Mouse (Mus musculus) right cerebral cortex, postnatal 14 days (tissue): ENCODE results near the gene Cry2.

Source experiments
- DNase-seq: peaks from one replicate; pipeline ENCODE4 v3.0.0; 2022

Cry2 gene

DNA sequence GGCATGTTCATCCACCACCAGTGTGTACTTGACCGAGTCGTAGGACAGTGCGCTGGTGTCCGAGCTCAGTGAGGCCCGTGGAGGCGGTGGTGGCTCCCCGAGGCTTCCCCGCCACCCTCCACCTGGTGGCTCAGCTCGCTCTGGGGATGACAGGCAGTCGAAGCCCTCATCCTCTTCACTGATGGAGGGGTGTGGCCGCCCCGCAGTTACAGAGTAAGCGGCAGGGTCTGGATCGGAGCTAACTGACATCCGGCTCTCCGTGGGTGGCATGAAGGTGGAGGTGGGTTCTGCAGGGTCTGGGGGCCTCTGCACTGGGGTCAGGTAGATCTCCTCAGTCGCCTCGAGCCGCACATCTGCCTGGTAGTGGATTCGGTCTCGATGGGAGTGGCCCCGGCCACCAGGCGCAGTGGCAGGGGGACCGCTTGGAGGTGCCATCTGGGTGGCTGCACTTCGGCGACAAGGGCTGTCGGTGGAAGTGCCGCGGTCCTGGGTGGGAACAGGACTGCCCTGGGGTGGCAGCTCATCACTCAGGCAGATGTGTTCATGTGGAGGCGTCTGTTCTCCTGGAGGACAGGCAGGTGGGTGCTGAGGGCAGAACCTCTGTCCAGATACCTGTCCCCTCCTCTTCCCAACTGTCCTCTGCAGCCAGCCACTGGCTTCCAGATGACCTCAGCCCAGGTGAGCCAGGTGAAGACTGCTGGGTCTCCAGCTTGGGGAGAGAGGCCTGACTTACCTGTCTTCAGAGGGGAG is 46.8 kb downstream of the Cry2 start:
- DNase-seq: no peak

DNA sequence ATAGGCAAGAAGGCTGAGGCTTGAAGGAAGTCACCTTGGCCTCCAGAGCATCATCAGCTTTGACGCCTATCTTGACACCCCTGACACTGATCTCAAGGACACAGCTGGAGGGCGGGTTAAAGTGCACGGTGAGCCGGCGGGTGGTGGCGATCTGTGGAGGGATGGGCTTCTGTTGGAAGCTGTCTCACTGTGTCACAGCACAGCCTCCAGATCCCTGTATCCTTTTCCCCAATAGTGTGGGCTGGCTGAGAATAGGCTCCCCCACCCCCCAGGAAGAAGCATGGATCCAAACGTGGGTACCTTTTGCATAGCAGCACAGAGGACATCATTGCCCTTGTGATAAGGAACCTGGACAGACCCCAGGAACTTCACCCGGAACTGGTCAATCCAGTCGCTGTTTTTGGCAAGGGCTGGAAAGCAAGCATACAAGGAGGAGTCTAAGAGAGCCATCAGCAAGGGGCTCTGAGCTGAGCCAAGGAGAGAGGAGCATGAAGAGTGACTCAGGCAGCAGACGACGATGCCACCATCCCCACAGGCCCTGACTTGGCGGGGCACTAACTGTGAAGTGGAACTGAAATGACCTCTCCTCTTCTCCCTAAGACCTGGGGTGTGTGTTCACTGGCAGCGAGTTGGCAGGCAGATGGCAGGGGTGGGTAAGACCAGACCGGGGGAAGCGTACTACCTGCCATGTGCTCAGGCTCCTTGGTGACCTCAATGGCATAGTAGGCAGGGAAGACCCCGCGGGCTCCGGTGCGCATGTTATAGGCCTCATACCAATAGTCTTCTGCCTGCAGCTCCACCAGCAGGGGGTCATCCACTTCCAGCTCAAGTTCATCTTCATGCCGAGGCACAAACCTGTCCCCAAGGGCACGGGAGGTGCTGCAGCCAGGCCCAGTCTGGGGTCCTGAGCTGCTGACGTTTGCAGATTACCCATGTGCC is 48.5 kb downstream of the Cry2 start:
- no peak for DNase-seq

DNA sequence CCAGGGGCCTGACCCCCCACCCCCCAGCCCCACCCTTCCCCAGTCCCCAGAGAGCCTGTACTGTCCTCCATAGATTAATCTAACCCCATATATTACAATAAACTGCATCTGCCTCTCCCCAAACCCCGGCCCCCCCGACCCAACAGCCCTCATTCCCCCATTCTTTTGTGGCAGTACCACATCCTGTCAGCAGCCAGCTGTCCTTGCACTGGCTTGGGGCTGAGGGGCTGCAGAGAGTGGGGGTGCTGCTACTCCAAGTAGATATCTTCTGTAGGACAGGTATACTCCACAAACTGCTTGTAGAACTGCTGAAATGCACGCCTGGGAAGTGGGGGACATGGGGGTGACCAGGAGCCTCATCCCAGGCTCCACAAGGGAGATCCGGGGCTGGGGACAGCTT is 49.7 kb downstream of the Cry2 start:
- no peak for DNase-seq

DNA sequence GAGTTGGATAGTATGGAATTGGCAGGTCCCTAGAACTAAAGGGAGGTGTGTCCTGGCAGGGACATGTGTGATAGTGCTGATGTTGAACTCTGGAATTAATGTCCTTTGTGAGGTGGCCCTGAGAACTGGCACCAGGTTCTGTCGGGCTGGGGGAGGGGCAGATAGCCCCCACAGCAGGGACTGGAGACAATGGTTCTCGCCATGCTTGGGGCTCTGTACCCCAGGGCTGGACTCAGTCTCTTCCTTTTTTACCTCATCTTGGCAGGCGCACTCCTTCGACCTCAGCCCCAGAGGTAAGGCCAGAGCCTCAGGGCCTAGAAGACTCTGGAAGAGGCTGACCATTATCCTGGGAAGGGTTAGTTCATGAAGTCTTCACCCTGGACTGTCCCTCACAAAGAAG is 51.1 kb downstream of the Cry2 start:
- DNase-seq: no peak

DNA sequence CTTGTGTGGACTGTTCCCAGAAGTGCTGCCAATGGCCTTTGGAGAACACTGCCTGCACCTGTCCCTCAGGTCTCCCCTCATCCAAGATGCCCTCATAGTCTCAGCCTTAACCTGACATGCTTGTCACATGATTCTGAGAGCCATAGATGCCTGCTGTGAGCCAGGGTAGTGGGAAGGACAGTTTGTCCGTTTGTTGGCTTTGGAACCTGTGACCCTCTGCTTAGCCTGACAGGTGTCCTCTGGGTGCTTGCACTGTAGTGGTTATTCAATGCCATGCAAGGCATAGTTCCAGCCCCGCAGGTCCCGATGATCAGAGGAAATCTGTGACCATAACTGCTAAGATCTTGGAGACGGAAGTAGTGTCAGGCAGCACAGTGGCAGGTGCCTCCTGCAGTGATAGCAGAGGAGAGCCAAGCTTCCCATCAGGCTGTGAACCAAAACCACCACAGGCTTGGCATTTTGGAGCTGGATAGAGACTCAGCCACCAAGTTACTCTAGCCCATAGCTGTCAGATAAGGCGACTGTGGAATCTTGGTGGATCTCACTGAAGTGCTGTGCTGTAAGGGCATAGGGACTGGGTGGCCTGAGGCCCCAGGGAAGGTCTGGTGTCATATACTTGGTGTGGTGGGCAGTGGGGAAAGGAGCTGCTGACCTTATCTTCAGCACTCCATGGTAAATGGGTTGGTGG is 51.8 kb downstream of the Cry2 start, which contains the start of gene 1700029I15Rik:
1700029I15Rik (plus strand) TSS at position 638 of the 688 bp plus-strand sequence.
- DNase-seq: no peak

DNA sequence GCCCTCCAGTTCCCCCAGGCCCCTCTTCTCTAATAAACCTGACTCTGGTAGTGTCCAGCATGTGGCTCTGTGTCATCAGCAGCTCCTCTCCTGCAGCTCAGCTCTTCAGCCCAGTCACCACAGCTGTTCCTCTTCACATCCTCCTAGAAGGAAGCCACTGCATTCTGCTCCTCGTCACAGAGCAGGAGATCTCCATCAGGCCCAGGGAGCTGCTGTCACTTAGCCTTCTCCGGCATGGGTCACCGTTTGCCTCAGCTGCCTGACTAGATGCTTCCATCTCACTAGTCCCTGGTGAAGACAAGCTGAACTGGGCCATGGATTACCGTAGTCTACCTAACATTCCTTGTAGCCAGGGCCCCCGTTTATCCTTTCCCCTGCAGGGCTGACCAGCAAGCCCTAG is 52.7 kb downstream of the Cry2 start:
- no peak for DNase-seq

DNA sequence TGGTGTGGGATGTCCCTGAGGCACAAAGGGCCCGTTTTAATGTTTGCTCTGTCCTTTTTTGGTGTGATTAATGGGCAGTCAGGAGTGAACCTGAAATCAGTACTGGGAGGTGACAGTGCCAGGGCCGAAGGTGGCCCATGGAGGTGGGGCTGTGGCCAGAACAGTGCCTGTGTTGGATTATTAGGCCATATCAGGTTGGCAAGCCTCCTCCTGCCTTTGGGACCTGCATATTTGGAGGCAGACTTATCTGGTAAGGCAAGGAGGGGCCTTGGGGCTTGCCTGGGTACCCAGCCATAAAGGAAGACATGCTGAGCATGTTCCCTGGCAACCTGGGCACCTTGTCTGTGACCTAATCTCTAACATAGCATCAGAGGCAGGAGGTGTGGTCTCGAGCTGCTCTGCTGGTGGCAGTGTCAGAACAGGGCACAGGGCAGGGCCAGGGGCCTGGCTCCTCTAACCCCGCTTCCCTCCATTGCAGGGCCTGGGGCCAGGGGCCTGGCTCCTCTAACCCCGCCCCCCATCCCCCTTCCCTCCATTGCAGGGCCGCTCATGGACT is 53.3 kb downstream of the Cry2 start:
- no peak for DNase-seq

DNA sequence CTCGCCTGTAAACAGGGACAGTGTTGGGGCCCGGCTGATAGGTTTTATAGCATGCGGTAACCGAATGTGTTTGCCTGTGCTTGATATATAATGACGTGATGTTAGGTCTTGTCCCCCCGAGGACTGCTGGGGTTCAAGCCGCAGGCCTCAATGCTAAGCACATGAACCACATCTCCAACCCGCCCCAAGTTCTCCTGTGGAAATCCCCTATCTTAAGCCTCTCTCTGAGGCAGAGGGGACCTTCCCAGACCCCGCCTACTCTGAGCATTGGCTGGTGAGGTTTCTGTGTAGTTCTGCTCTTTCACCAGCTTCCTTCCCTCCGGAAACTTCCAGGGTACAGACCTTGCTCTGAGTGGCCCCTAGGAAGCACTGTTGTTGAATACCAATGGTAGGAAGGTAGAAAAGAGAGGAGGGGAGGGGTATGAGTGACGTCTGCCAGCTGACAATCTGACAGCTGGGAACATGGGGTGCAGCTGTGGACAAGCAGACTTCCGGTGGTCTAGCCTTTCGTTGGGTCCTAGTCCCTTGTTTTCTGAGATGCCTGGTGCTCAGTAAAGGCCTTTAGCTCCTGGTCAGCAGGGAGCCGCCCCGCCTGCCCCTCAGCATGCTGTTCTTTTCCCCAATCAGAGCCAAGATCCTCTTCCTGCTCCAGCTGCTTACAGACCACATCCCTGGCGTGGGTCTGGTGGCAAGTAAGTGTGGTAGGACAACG is 53.9 kb downstream of the Cry2 start:
- DNase-seq: no peak

DNA sequence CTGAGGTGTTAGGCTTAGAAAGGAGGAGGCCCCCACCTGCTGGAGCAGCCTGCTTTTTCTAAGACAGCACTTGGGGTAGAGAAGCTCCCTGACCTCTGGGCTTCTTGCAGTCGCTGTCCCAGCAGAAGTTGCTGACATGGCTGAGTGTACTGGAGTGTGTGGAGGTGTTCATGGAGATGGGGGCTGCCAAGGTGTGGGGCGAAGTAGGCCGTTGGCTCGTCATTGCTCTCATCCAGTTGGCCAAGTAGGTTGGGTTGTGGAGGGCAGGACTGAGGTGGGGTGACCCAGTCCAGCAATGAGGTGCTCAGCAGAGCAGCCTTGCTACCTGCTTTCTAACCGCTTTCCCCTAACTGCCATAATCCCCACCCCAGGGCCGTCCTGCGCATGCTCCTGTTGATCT is 56.5 kb downstream of the Cry2 start:
- DNase-seq: no peak

DNA sequence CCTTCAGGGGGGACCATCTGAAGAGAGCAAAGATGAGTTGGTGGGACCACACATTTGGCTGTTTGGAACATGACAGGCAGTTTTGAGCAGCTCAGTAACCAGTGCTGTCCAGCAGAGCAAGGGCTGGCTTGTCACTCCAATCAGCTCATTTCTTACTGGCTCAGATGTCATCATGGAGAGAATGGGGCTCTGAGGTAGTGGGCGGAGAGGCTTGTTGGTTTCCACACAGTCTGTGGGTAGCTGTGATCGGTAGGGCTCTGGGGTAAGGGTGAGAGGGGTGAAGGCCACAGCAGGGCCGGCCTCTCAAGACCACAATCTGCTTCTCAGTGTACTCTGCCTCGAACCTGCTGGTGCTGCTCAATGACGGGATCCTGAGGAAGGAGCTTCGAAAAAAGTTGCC is 57.5 kb downstream of the Cry2 start:
- no peak for DNase-seq

DNA sequence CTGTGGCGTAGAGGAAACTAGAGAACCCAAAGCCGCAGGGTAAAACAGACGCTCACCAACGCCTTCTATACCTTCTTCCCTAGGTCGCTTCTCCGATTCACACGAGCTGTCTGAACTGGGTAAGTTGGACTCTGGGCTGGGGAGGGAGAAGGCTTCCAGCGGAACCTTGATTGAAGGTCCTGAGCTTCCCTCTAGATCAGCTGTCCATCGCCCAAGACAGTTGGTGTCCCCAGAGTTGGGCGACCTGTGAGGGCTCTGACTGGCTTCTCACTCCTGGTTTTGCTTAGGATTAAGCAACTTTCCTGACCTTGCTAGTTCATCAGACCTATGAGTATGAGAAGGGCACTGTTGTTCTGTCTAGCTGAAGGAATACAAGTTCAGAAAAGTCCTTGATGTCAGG is 58.1 kb downstream of the Cry2 start:
- DNase-seq: no peak

DNA sequence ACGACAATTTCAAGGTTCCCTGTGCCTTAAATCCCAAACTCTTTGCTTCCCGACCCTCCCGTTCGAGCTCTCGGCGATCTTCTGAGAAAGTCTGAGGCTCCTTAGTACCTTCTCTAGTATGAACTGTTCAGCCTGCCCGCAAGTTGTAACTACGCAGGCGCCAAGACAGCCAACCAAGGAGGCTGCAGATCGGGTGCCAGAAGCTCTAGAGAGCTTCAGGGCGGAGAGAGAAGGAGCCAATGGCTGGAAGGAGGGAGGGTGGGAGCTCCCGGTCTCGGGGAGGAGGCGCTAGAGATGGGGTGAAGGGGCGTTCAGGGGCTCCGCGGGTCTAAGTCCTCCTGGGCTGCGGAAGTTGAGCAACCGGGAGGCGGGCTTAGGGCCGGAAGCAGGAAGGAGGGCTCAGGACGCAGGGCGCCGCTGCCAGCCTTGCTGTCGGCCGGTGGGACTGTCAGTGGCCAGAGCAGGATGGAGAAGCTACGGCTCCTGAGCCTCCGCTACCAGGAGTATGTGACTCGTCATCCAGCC is 58.7 kb downstream of the Cry2 start:
- DNase-seq: peak; percentile 89

DNA sequence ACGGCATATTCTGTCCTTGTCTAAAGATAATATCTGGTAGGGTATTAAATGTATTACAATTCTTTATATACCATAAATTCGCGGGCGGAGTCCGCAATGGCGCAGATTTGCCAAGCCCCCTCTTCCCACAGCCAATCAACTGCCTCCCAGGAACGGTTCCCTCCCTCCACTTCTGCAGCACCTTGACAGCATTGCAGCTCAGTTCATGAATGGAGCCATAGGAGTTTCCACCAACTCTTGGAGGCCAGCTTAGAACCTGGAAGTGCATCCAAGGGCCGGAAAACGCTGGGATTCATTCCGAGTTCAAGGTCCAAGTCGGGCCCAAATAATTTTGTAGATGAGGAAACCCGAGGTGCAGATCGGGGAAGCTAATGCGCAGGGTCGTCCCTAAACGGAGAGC is 59.3 kb downstream of the Cry2 start, which contains the start of the genes Pex16 and Large2:
Pex16 (plus strand) TSS at position 163 of the 400 bp plus-strand sequence.
Large2 (minus strand) TSS at position 356 of the 400 bp plus-strand sequence.
- peak; percentile 43 for DNase-seq

DNA sequence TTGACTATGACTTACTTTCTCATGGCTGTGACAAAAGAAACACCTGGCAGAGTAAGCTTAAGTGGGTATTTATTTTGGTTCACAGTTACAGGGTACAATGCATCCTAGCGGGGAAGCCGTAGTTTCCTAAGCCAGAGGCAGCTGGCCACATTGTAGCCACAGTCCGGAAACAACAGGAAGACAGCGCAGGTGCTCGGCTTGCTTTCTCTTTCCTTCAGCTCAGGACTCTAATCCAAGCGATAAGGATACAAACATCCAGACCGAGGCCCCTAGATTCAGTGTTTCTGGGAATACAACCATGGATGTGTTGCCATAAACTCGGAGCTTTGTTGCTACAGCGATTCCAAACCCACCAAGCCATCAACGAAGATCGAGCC is 60.4 kb downstream of the Cry2 start:
- no peak for DNase-seq

DNA sequence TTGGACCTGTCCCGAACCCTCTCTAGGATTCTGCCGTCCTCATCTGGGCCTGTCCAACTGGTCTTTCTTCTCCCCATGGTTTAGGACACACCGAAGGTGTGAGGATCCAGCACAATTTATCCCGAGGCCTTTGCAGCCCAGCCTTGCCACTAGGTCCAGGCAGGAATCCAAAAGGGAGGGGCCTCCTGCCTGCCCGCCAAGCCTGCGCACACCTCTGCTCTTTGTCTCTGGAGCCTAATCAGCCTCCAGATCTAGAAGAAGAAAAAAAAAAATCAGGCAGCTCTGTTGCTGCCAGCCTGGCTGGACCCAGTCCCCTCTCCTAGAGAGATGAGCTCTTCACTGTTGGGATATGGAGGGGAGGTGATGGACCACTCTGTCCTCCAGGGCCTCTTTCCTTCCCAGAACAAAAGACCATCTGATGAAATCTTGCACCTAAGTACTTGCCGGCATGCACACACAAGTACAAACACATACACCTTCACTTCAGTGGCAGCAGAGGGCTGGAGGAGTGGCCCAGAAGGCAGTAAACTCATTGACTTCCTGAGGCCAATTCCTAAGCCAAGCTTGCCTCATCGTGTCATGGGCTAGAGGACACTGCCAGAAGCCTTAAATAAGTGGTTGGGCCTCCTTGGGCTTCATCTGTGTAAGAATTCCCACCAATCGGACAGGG is 60.9 kb downstream of the Cry2 start:
- peak; percentile 6 for DNase-seq

DNA sequence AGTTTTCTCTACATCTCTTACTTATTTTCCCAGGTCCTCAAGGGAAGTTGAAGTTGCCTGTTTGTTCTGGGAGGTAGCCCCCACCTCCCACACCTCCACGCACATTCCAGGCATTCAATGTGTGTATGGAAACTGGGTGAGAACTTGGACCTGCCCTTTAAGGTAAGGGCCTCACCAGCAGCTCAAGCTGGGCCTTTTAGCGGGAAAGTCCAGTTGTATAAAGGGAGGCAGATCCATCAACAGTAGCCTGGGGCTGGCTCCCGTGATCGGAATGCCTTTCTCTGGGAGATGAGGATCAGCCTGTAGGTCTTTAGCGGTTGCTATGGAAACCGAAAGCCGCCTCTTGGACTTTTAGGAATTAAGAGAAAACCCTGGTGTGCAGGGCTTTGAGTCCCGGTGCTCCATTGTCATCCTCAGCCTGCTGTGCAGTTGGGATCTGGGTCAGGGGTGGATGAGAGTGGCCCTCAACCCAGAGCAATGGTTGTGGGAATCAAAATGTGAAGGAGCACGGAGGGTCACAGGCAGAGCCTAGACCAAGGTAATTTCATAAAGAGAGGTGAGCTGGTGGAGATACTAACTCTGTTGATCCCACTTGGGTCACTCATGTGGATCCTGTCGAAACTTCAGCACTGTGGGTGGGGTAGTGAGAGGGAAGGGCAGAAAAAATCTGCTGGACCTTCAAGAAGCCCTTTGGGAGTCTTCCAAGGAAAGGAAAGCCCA is 61.7 kb downstream of the Cry2 start:
- DNase-seq: peak; percentile 5

DNA sequence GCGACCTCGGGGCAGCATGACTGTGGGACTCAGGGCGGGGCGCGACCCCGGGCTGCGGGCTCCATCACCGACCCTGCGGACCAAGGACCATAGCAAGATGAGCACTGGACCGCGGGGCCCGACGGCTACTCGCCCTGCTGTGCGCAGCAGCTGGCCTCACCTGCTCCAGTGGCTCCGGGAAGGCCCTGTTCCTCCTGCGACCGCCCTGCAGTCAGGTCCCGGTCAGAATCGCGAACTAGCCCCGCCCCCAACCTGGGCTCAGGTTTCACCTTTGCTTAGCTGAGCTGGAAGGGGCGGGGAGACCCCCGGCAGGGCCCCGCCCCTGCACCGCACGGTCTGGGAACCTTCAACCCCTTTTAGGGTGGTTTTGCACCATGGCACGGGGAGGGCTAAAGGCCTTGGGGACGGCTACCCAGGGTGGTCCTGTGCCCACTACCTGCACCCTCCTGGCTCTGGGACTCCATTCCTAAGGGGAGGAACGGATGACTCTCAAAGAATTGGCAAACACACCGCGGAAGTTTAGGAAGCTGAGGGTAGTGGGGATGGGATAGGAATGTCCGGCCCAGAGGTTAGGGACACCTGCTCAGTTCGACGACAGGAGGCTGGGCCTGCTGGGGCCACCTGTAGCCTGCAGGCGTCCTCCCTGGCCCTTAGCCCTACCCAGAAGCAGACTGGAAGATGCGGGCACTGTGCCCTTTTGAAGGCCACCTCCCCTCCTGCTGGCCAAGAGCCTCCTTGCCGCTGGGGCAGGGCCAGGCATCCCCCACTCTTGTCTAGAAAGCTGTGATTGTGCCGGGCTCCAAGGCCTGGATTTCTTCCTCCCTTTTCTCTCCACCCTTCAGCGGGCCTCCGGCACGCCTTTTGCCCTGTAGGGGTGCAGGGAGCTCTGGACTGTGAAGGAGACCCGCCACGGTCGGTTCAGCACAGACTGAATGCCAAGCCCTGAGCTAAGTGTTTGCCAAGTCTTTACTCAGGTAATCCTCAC is 62.7 kb downstream of the Cry2 start:
- DNase-seq: peak; percentile 7

DNA sequence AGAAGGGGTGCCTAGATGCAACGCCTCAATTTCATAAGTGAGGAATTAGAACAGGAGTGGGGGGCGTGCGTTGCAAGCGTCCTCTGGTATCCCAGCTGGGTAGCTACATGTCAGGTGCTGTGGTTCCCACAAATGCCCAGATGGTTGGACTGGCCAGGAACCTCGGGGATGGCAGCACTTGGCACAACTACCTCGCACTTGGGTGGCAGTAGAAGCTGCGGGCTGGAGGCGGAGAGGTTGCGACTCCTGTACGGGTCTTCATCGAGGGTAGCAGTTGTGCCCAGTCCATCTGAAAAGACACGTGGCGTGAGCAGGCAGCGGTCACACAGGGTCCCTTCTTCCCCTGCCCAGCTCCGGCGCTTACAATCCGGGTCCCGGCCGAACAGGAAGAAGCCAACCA is 63.5 kb downstream of the Cry2 start:
- DNase-seq: peak; percentile 12

DNA sequence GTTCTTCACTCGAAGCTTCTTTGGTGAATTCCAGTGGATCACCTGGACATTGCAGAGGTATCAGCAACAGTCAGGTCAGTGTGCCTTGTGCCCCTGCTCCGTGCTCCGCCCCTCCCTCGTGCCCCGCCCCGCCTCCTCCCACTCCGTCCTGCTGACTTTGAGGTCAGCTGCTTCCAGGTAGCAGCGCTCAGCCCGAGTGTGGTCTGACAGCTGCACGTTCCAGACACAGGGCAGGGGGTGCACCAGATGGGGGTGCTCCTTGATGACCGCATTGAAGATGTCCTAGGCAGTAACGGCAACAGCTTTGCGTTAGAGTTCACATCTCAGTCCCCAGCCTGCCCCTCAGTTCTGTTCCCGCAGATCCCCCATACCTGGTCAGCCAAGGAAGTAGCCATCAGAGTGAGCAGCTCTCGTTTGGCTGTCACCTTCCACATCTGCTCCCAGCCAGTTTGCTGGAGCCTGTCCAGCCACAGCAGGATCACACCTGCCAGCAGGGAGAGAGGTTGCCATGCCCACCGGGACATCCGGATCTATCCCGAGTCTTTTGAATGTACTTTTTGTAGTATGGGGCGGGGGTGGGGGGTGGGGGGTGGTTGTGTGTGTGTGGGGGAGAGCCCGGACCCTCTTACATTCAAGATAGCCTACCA is 66.3 kb downstream of the Cry2 start:
- peak; percentile 3 for DNase-seq
